Mouse (Mus musculus) myocyte (in vitro differentiated cells): ENCODE measurements around the gene Gm36176. TPM values are rescaled to one million over a fixed set of nuclear protein-coding genes. Genes with fewer than 3 reads are reported as not detected.
A peak's percentile ranks its signal among the peaks of the same experiment; 100 is the strongest.
"Not testable (repeated sequence)": the region's sequence is repeated elsewhere in the genome, so short reads cannot be mapped to it uniquely, and the experiment has no call there.

ENCODE experiments used
- H3K27me3 ChIP-seq: one replicate; pipeline ENCODE4 v1.6.1; 2011; ENCODE audit not compliant: control insufficient read depth, insufficient read depth, insufficient read length
- H3K36me3 ChIP-seq: one replicate; pipeline ENCODE4 v1.6.1; 2011; ENCODE audit not compliant: control insufficient read depth, insufficient read depth
- H3K4me2 ChIP-seq: one replicate; pipeline ENCODE4 v1.6.1; 2011; ENCODE audit warnings: low read depth, control low read depth
- H3K4me3 ChIP-seq: one replicate; pipeline ENCODE4 v1.5.1; 2011; ENCODE audit warnings: mild to moderate bottlenecking, control low read depth, moderate library complexity
- H3K79me2 ChIP-seq: one replicate; pipeline ENCODE4 v1.6.1; 2011; ENCODE audit not compliant: control insufficient read depth, insufficient read depth
- H3ac ChIP-seq: one replicate; pipeline ENCODE4 v1.6.1; 2011; ENCODE audit not compliant: control insufficient read depth, insufficient read length
- CEBPB ChIP-seq: IDR thresholded peaks from 2 replicates; pipeline ENCODE4 v1.6.1; 2011; ENCODE audit warnings: mild to moderate bottlenecking, moderate library complexity; ENCODE audit not compliant: poor library complexity, insufficient read depth, severe bottlenecking
- E2F4 ChIP-seq: IDR thresholded peaks from one replicate; pipeline ENCODE4 v1.6.1; 2011; ENCODE audit warnings: mild to moderate bottlenecking, control low read depth, moderate library complexity; ENCODE audit not compliant: insufficient read depth
- MAX ChIP-seq: IDR thresholded peaks from one replicate; pipeline ENCODE4 v1.6.1; 2011; ENCODE audit warnings: low read depth, mild to moderate bottlenecking, control low read depth
- MYOD1 ChIP-seq, 3 experiments: IDR thresholded peaks; one replicate each; pipeline ENCODE4 v1.6.1; 2011; ENCODE audit warnings: control low read depth in 2 of 3, low read depth in 2 of 3, mild to moderate bottlenecking in 2 of 3, moderate library complexity in 1 of 3; ENCODE audit not compliant: insufficient read length in 2 of 3, control insufficient read depth in 1 of 3
- MYOG ChIP-seq, 3 experiments: IDR thresholded peaks; one replicate each; pipeline ENCODE4 v1.6.1; 2011; ENCODE audit warnings: control low read depth in 2 of 3, low read depth in 2 of 3, mild to moderate bottlenecking in 2 of 3; ENCODE audit not compliant: insufficient read length in 2 of 3, control insufficient read depth in 1 of 3, insufficient read depth in 1 of 3
- POLR2A ChIP-seq: IDR thresholded peaks from one replicate; pipeline ENCODE4 v1.6.1; 2011; ENCODE audit warnings: low read depth, mild to moderate bottlenecking, control low read depth, moderate library complexity; ENCODE audit not compliant: insufficient read length
- POLR2AphosphoS2 ChIP-seq: IDR thresholded peaks from one replicate; pipeline ENCODE4 v1.6.1; 2011; ENCODE audit warnings: low read depth, control low read depth; ENCODE audit not compliant: insufficient read length
- REST ChIP-seq: IDR thresholded peaks from one replicate; pipeline ENCODE4 v1.6.1; 2011; ENCODE audit warnings: mild to moderate bottlenecking, control low read depth, moderate library complexity; ENCODE audit not compliant: insufficient read depth, insufficient read length
- SRF ChIP-seq: IDR thresholded peaks from one replicate; pipeline ENCODE4 v1.6.1; 2011; ENCODE audit warnings: low read depth; ENCODE audit not compliant: control insufficient read depth, insufficient read length
- TCF12 ChIP-seq: IDR thresholded peaks from one replicate; pipeline ENCODE4 v1.6.1; 2011; ENCODE audit warnings: mild to moderate bottlenecking, control low read depth; ENCODE audit not compliant: poor library complexity, insufficient read depth, severe bottlenecking
- TCF3 ChIP-seq: IDR thresholded peaks from one replicate; pipeline ENCODE4 v1.6.1; 2011; ENCODE audit warnings: low read depth, control low read depth; ENCODE audit not compliant: insufficient read length
- USF1 ChIP-seq: IDR thresholded peaks from one replicate; pipeline ENCODE4 v1.6.1; 2011; ENCODE audit warnings: low read depth, mild to moderate bottlenecking, control low read depth, moderate library complexity
- polyA plus RNA-seq: library from polyadenylated mRNA; unstranded; fragments of >200 nt; fragmentation: generic; extraction: Trizol; gene quantifications from one replicate; pipeline ENCODE4 v1.2.1, GENCODE M21; 2012; ENCODE audit warnings: missing spikeins

Gene Gm36176
- polyA plus RNA-seq = not detected

DNA sequence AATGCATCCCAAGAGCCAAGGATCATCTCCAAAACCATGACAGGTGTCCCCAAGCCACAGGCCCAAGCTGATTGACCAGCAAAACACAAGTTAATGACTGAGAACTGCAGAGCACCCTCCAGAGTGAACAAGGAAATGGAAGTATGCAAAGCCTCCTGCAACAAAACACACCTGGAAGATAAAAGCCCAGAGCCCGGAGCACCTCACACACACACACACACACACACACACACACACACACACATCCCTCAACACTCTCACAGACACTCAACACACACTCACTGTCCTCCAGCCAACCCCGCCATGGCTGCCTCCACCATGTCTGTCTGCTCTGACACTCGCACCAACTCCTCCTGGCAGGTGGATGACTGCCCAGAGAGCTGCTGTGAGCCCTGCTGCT is at the start of gene Gm36176:
TSS of gene Gm36176 (plus strand) at position 301 of the 400 bp plus-strand sequence.
- Histone ChIP-seq H3K27me3 (no peaks in the 10 kb centered on the region), H3K79me2 (no peaks in the 10 kb centered on the region), H3K36me3 (no peaks in the 10 kb centered on the region), H3K4me3 (no peak within 1 kb of the TSS), H3K4me2 (no peak within 1 kb of the TSS), H3ac (no peak within 1 kb of the TSS)
- TF ChIP-seq POLR2AphosphoS2 (no peak), REST (no peak), MYOG (IDR thresholded peaks at IDR 0.05; ENCODE audit: control insufficient read depth in 1 of 3, insufficient read depth in 1 of 3, insufficient read length in 2 of 3, low read depth in 2 of 3) (no peak), USF1 (no peak), MAX (no peak), CEBPB (no peak)

DNA sequence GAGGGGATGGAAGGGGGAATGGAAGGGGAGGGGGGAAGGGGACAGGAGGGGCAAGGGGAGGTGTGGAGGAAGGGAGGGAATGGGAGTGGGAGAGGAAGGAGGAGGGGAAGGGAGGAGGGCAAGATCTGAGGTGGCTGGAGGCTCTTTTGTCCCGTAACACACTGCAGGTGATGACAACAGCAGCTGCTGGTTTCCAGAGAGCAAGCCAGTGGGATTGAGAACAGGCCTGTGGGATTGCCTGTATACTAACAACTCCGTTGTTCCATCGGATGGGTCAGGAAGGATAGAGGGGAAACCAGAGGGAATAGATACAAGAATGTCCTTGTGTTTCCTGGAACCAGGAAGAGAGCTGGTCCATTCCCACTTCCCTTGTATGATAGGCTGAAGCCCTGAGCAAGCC is 48.9 kb upstream of the Gm36176 start:
- no peak overlapping the region for H3ac ChIP-seq
- H3K4me3 ChIP-seq = no peak overlapping the region
- H3K36me3 ChIP-seq = no peaks in the 10 kb centered on the region
- H3K79me2 ChIP-seq = no peaks in the 10 kb centered on the region
- H3K27me3 ChIP-seq = peaks cover 14% of the 10 kb centered on the region
- H3K4me2 ChIP-seq = no peak overlapping the region
- TF ChIP-seq TCF12 (no peak), CEBPB (no peak), MAX (no peak), MYOG (IDR thresholded peaks at IDR 0.05; ENCODE audit: control insufficient read depth in 1 of 3, insufficient read depth in 1 of 3, insufficient read length in 2 of 3, low read depth in 2 of 3) (no peak), SRF (no peak), USF1 (no peak), E2F4 (no peak), TCF3 (no peak)

DNA sequence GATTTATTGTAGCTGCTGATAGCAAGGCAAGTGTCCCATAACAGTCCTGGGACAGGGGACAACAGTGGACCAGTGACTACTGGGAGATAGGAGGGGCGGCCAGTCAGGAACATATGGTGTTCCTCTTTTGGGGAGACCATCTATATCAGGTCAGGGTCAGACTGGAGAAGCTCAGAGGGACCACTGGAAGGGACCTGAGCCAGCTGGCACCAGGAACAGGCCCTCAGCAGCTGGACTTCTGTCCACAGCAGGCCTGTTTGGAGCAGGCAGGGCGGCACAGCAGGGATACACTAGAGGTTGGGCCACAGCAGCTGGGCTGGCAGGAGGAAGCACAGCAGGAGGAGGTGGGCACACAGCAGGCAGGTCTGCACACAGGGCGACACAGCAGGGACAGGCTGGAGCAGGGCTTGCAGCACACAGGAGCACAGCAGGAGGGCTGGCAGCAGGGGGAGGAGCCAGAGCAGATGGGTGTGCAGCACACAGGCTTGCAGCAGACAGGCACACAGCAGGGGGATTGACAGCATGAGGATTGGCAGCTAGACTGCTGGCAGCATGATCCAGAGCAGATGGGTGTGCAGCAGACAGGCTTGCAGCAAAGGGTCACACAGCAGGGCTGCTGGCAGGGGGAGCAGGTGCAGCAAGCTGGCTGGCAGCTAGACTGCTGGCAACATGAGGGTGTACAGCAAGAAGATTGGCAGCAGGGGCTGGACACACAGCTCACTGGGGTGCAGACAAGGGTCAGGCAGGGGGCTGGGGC is 48.3 kb upstream of the Gm36176 start:
- H3K27me3 ChIP-seq = peaks cover 14% of the 10 kb centered on the region
- not testable (repeated sequence) for H3K4me2 ChIP-seq, H3K36me3 ChIP-seq, H3ac ChIP-seq, H3K79me2 ChIP-seq, H3K4me3 ChIP-seq

DNA sequence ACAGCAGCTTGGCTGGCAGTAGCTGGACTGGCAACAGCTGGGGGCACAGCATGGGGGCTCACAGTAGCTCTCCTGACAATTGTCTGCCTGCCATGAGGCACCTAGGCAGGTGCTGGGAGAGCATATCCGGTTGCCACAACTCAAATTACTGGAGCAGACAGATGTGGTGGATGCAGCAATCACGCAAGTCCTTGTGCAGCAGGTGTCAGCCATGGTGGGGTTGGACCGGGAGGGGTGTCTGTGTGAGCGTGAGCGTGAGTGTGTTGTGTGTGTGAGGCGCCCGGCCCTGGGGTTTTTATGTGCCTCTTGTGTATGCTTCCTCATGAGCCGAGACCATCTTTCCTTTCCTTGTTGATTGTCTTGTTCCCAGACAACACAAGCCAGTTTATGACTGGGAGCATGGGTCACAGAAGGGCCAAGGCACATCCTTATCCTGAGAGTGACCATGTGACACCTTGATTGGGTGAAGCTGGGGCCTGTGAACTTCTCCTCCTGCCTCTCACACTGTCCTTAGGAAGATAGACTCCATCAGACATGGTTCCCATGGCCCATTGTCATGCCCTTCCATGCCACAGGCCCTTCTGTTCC is 47.6 kb upstream of the Gm36176 start, which contains the start of gene Gm19668:
TSS of gene Gm19668 (minus strand) at position 213 of the 588 bp plus-strand sequence.
- peaks cover 14% of the 10 kb centered on the region for H3K27me3 ChIP-seq
- no peaks in the 10 kb centered on the region for H3K79me2 ChIP-seq
- no peaks in the 10 kb centered on the region for H3K36me3 ChIP-seq
- no peak within 1 kb of the TSS for H3K4me2 ChIP-seq
- no peak within 1 kb of the TSS for H3ac ChIP-seq
- no peak within 1 kb of the TSS for H3K4me3 ChIP-seq
- peak in 1 of 3 experiments; percentile 38 for TF ChIP-seq MYOD1 (IDR thresholded peaks at IDR 0.05; ENCODE audit: control insufficient read depth in 1 of 3, insufficient read length in 2 of 3, low read depth in 2 of 3)
- TF ChIP-seq POLR2AphosphoS2 = no peak
- TF ChIP-seq POLR2A = no peak
- no peak for TF ChIP-seq CEBPB

DNA sequence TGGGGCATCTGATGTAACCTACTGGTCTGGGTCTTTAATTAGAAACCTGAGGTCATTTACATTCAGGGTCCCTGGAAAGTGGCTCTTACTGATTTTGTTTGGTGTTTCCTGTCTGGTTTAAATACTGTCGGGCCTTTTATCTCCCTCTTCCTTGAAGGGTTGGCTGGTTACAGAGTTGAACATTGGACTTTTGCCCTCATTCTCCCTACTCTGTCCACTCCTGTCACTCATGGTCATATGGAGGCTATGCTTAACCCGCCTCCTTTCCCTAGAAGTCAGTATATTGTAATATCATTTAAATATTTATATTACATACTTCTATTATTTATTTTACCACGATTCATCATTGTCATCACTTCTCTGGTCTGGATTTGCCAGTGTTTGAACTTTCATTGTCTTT is 42.5 kb upstream of the Gm36176 start:
- Histone ChIP-seq H3K4me2 (no peak overlapping the region), H3K79me2 (no peaks in the 10 kb centered on the region), H3ac (no peak overlapping the region), H3K27me3 (no peaks in the 10 kb centered on the region), H3K4me3 (no peak overlapping the region), H3K36me3 (no peaks in the 10 kb centered on the region)
- no peak for TF ChIP-seq USF1
- TF ChIP-seq E2F4 = no peak

DNA sequence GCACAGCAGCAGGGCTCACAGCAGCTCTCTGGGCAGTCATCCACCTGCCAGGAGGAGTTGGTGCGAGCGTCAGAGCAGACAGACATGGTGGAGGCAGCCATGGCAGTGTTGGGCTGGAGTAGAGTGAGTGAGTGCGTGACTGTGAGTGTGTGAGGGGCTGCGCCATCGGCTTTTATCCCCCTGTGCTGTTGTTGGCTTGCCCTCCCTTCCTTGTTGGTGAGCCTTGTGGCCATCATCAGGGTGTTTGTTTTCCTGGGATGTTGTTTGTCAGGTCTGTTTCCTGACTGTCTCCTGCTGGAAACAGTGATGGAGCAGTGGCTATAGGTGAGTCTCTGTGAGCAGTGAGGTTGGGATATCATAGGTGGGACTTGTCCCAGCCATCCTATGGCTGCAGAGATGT is 34.9 kb upstream of the Gm36176 start, which contains the start of gene Gm9507:
TSS of gene Gm9507 (minus strand) at position 101 of the 400 bp plus-strand sequence.
- H3K79me2 ChIP-seq = no peaks in the 10 kb centered on the region
- H3K4me3 ChIP-seq = no peak within 1 kb of the TSS
- TF ChIP-seq USF1 = no peak
- TF ChIP-seq POLR2AphosphoS2 = no peak
- no peak for TF ChIP-seq POLR2A
- no peak for TF ChIP-seq MYOD1 (IDR thresholded peaks at IDR 0.05; ENCODE audit: control insufficient read depth in 1 of 3, insufficient read length in 2 of 3, low read depth in 2 of 3)
- TF ChIP-seq MAX = no peak
- TF ChIP-seq TCF3 = no peak
- TF ChIP-seq MYOG (IDR thresholded peaks at IDR 0.05; ENCODE audit: control insufficient read depth in 1 of 3, insufficient read depth in 1 of 3, insufficient read length in 2 of 3, low read depth in 2 of 3) = no peak
- H3K27me3 ChIP-seq = no peaks in the 10 kb centered on the region
- no peaks in the 10 kb centered on the region for H3K36me3 ChIP-seq
- H3ac ChIP-seq = no peak within 1 kb of the TSS
- H3K4me2 ChIP-seq = no peak within 1 kb of the TSS
